In the genomic region with DNA sequence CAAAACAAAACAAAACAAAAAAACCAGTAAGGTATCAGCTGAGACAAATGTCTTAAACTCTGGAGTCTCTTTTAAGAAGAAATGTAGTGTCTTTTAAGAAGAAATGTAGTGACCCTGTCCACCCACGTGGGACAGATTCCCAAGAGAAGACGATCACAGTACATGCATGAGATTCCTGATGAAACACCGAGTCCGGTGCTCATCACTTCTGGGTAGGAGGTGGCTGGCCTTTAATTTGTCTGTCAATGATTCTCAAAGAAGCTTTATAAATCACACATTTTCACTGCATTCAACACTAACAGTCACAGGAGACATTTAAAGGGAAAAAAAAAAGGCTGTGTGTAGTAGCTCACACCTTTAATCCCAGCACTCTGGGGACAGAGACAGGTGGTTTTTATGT, we compare ENCODE assay signal across 13 mouse cellular contexts. TPM values are rescaled to one million over a fixed set of nuclear protein-coding genes. Genes with fewer than 3 reads are reported as not detected.
A peak's percentile ranks its signal among the peaks of the same experiment; 100 is the strongest.
DNase-seq lines count a peak whose midpoint lies in the region; ATAC-seq and TF ChIP-seq lines count a peak whose summit lies in the region.
"Had no signal": no experiment of that assay in that cellular context is flagged by ENCODE, and none has a peak within 500 bp of the region (broad histone marks: within the 10 kb centered on the region; RNA-seq: fewer than 3 reads in every experiment).

No protein-coding gene starts in this region.

- no peak overlapping the region for H3K4me2 ChIP-seq in forebrain, embryonic 12.5 days
- H3K4me2 ChIP-seq in heart, embryonic 15.5 days, result peak overlapping the region; percentile 43
- H3K4me2 ChIP-seq: limb, embryonic 15.5 days had no signal

- TF ChIP-seq CTCF in Patski (IDR thresholded peaks at IDR 0.05), result no peak

- 0 out of 2 replicates have a peak overlapping the region, but pooled peaks have one; percentile 42 for H3K27ac ChIP-seq in forebrain, embryonic 12.5 days
- H3K27ac ChIP-seq in forebrain, embryonic 10.5 days, result no peak overlapping the region
- peak overlapping the region; percentile 73 for H3K27ac ChIP-seq in heart, embryonic 15.5 days

- no peak for ATAC-seq in forebrain, embryonic 12.5 days (ENCODE audit: low FRiP score)
- no peak for ATAC-seq in heart, embryonic 15.5 days (replicated peaks; ENCODE audit: insufficient number of reproducible peaks, insufficient read depth, low FRiP score, low read depth)
- ATAC-seq in Patski, result peak; percentile 42

- H3K4me3 ChIP-seq in forebrain, embryonic 12.5 days (replicated peaks), result no peak overlapping the region
- H3K4me3 ChIP-seq in forebrain, embryonic 10.5 days, result no peak overlapping the region
- H3K4me3 ChIP-seq in heart, embryonic 15.5 days, result no peak overlapping the region
- H3K4me3 ChIP-seq: layer of hippocampus, adult 2 months; limb, embryonic 15.5 days had no signal

- H3K36me3 ChIP-seq in forebrain, embryonic 12.5 days (replicated peaks), result 0 out of 2 replicates have a peak, but pooled peaks cover 2% of the 10 kb centered on the region
- peaks cover 14% of the 10 kb centered on the region for H3K36me3 ChIP-seq in forebrain, embryonic 10.5 days (replicated peaks)
- no peaks in the 10 kb centered on the region for H3K36me3 ChIP-seq in heart, embryonic 15.5 days
- H3K36me3 ChIP-seq: limb, embryonic 15.5 days had no signal

- H3K27me3 ChIP-seq in forebrain, embryonic 12.5 days, result no peaks in the 10 kb centered on the region
- H3K27me3 ChIP-seq in forebrain, embryonic 10.5 days (ENCODE audit: poor library complexity, severe bottlenecking), result no peaks in the 10 kb centered on the region
- H3K27me3 ChIP-seq in heart, embryonic 15.5 days, result no peaks in the 10 kb centered on the region
- H3K27me3 ChIP-seq in Patski, result no peaks in the 10 kb centered on the region
- H3K27me3 ChIP-seq: limb, embryonic 15.5 days had no signal

- in situ Hi-C loops in Patski (cut with MboI; ENCODE audit: low pct_unique_long_range_greater_than_20kb), result loop anchor here (25.0 kb wide), 2 partner anchors 678 to 1603 kb away; a partner anchor contains a TSS

- 67% methylated on average over 4 of the region's 4 CpGs for WGBS in forebrain, embryonic 12.5 days
- 74% methylated on average over 4 of the region's 4 CpGs for WGBS in forebrain, embryonic 10.5 days
- WGBS in heart, embryonic 15.5 days, result 25% methylated on average over 4 of the region's 4 CpGs

- H3K9ac ChIP-seq in forebrain, embryonic 12.5 days, result no peak overlapping the region
- H3K9ac ChIP-seq in heart, embryonic 15.5 days, result no peak overlapping the region
- H3K9ac ChIP-seq: limb, embryonic 15.5 days had no signal

- CTCF ChIA-PET in Patski (lab: Charles Lee), result interaction anchor here (1.0 to 2.4 kb wide), 5 partner anchors 9 to 31 kb away, joined by 3 to 10 read pairs (median 3); no protein-coding TSS in a partner anchor

- H3K9me3 ChIP-seq in forebrain, embryonic 12.5 days, result no peaks in the 10 kb centered on the region
- no peaks in the 10 kb centered on the region for H3K9me3 ChIP-seq in forebrain, embryonic 10.5 days
- H3K9me3 ChIP-seq in heart, embryonic 15.5 days (replicated peaks), result no peaks in the 10 kb centered on the region
- H3K9me3 ChIP-seq: limb, embryonic 15.5 days had no signal

- H3K4me1 ChIP-seq in forebrain, embryonic 12.5 days, result peaks cover 46% of the 10 kb centered on the region
- H3K4me1 ChIP-seq in forebrain, embryonic 10.5 days, result peaks cover 47% of the 10 kb centered on the region
- peaks cover 51% of the 10 kb centered on the region for H3K4me1 ChIP-seq in heart, embryonic 15.5 days (replicated peaks)

- POLR2A ChIA-PET in Patski (lab: Charles Lee), result interaction anchor here (0.6 to 1.0 kb wide), 2 partner anchors 12 to 31 kb away, joined by 3 read pairs; no protein-coding TSS in a partner anchor

- no peak for DNase-seq in forebrain, embryonic 10.5 days (ENCODE audit: extremely low spot score, low spot score)
- DNase-seq in heart, adult 18-20 months, result no peak
- peak; percentile 77 for DNase-seq in kidney, adult 9 months
- DNase-seq in kidney, postnatal 4 days, result no peak
- no peak for DNase-seq in Patski (ENCODE audit: low read depth, low spot score)
- no peak for DNase-seq in adrenal gland, adult 8-10 months
- DNase-seq: cerebellum, adult 9-10 months; gastrocnemius, postnatal 14 days; right cerebral cortex, postnatal 25 days had no signal

RNA-seq across cellular contexts. Expression of a gene that starts 18.6 kb away (rescaled TPM):
- 256 and 277 TPM in 2 replicates for polyA plus RNA-seq in forebrain, embryonic 12.5 days (2016; fragmentation: Nextera tagmentation; extraction: Ambion mirVana)
- polyA plus RNA-seq in forebrain, embryonic 10.5 days (2016; fragmentation: Nextera tagmentation; extraction: Ambion mirVana), result 209 and 210 TPM in 2 replicates
- 72.7 and 95.4 TPM in 2 replicates for polyA plus RNA-seq in heart, embryonic 15.5 days (2015; fragmentation: Nextera tagmentation; extraction: Ambion mirVana)
- 10 to 100 TPM; 30.3 to 33.1 TPM for total RNA-seq in heart, adult 18-20 months (2021)
- polyA plus RNA-seq in Patski (2021), result 160 TPM
- 10 to 100 TPM; 47.0 to 99.8 (median 77.0) TPM for total RNA-seq in adrenal gland, adult 8-10 months (2022)

RNA-seq across cellular contexts. Expression of a gene that starts 57.5 kb away (rescaled TPM):
- polyA plus RNA-seq in forebrain, embryonic 12.5 days (2016; fragmentation: Nextera tagmentation; extraction: Ambion mirVana), result 0.82 and 0.88 TPM in 2 replicates
- 0.74 and 0.82 TPM in 2 replicates for polyA plus RNA-seq in forebrain, embryonic 10.5 days (2016; fragmentation: Nextera tagmentation; extraction: Ambion mirVana)
- polyA plus RNA-seq in heart, embryonic 15.5 days (2015; fragmentation: Nextera tagmentation; extraction: Ambion mirVana), result 2.7 and 18.4 TPM in 2 replicates
- 1 to 10 TPM; 4.4 to 7.3 TPM for total RNA-seq in heart, adult 18-20 months (2021)
- polyA plus RNA-seq in Patski (2021), result 0.04 TPM
- 1 to 10 TPM; 4.4 to 8.6 (median 5.9) TPM for total RNA-seq in adrenal gland, adult 8-10 months (2022)
